Mouse (Mus musculus) limb, embryonic 14.5 days (tissue): ENCODE results near the gene Fastkd5. TPM values are rescaled to one million over a fixed set of nuclear protein-coding genes. Genes with fewer than 3 reads are reported as not detected.
"Not testable (repeated sequence)": the region's sequence is repeated elsewhere in the genome, so short reads cannot be mapped to it uniquely, and the experiment has no call there.

Experiments used
- ATAC-seq: fragments of 200-750 bp; cut with Nextera tagmentation; 2 replicates; pipeline ENCODE4 v1.8.0; 2017; ENCODE audit warnings: low read depth, moderate number of reproducible peaks, moderate TSS enrichment; ENCODE audit not compliant: low FRiP score
- DNase-seq: peaks from one replicate; pipeline ENCODE4 v3.0.0-alpha.2; 2015; ENCODE audit warnings: low spot score
- H3K27ac ChIP-seq: fragments of 300-500 bp; sonication (generic); replicated peaks from 2 replicates; pipeline ENCODE4 v1.5.1; 2014; ENCODE audit warnings: low read depth, mild to moderate bottlenecking, low read length, moderate library complexity, mixed read lengths
- H3K27me3 ChIP-seq: fragments of 300-500 bp; sonication (generic); 2 replicates; pipeline ENCODE4 v1.6.1; 2014; ENCODE audit warnings: low read length, mixed read lengths; ENCODE audit not compliant: control insufficient read depth, insufficient read depth
- H3K36me3 ChIP-seq: fragments of 300-500 bp; sonication (generic); 2 replicates; pipeline ENCODE4 v1.6.1; 2014; ENCODE audit warnings: mild to moderate bottlenecking, low read length, moderate library complexity, mixed read lengths; ENCODE audit not compliant: control insufficient read depth, insufficient read depth
- H3K4me1 ChIP-seq: fragments of 300-500 bp; sonication (generic); 2 replicates; pipeline ENCODE4 v1.6.1; 2014; ENCODE audit warnings: antibody characterized with exemption, low read length, mixed read lengths; ENCODE audit not compliant: control insufficient read depth, insufficient read depth
- H3K4me2 ChIP-seq: fragments of 300-500 bp; sonication (generic); replicated peaks from 2 replicates; pipeline ENCODE4 v1.6.1; 2014; ENCODE audit warnings: low read depth, mild to moderate bottlenecking, low read length, moderate library complexity; ENCODE audit not compliant: severe bottlenecking
- H3K4me3 ChIP-seq: fragments of 300-500 bp; sonication (generic); replicated peaks from 2 replicates; pipeline ENCODE4 v1.5.1; 2014; ENCODE audit warnings: low read length
- H3K9ac ChIP-seq: fragments of 300-500 bp; sonication (generic); 2 replicates; pipeline ENCODE4 v1.6.1; 2014; ENCODE audit warnings: mild to moderate bottlenecking, low read depth, low read length, moderate library complexity; ENCODE audit not compliant: severe bottlenecking
- H3K9me3 ChIP-seq: fragments of 300-500 bp; sonication (generic); 2 replicates; pipeline ENCODE4 v1.6.1; 2016; ENCODE audit warnings: low read length; ENCODE audit not compliant: control insufficient read depth
- POLR2A ChIP-seq: fragments of 200-500 bp; IDR thresholded peaks from 2 replicates; pipeline ENCODE4 v1.8.0; 2012; ENCODE audit warnings: inconsistent platforms, mild to moderate bottlenecking, moderate library complexity, borderline replicate concordance; ENCODE audit not compliant: insufficient read depth, insufficient read length; ENCODE audit errors: extremely low read depth
- WGBS: fragments of 180-500 bp; shearing (Covaris S2); extraction: QIAGEN DNeasy Blood & Tissue Kit; methylation state at CpG from one replicate; pipeline ENCODE4 v1.1.7; 2014; 5-methylcytosine and 5-hydroxymethylcytosine counted together
- polyA plus RNA-seq, 2 experiments: library from polyadenylated mRNA; depleted of rRNA in 1 of 2; stranded (reverse) in 1 of 2; unstranded in 1 of 2; fragments of >200 nt; fragmentation: Nextera tagmentation in 1 of 2; extraction: Ambion mirVana in 1 of 2; gene quantifications; 2 replicates each; pipeline versions ENCODE4 v1.2.1 to v1.2.3; 2012 to 2014

Gene Fastkd5
- polyA plus RNA-seq, 2 experiments, result 6.1 to 14.2 TPM

DNA sequence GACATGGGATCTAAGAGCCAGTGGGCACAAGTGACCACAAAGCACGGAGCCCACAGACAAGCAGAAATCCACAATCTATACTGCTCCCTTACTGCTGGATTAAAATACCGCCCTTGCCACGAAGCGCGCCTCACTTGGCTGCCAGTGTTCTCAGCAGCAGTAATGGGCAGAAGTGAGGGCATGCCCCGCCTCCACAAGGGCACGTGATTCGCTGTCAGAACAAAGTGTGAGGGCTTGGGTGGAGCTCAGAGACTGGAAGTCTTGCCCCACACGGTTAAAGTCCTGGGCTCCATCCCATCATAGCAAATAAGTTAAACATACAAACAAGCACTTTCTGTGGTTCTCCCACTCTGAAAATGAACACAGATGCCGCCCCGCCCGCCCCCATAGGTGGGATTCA, 52.2 kb downstream of the Fastkd5 start:
- 6% methylated on average over 12 of the region's 12 CpGs for WGBS
- peak overlapping the region; percentile 19; the same call in 1 of the 2 replicates for H3K4me2 ChIP-seq
- no peak for DNase-seq
- H3K9me3 ChIP-seq, result no peaks in the 10 kb centered on the region
- no peak for TF ChIP-seq POLR2A
- H3K9ac ChIP-seq, result no peak overlapping the region
- peaks cover 6% of the 10 kb centered on the region; the same call in 1 of the 2 replicates for H3K4me1 ChIP-seq
- no peaks in the 10 kb centered on the region for H3K36me3 ChIP-seq
- H3K27ac ChIP-seq, result no peak overlapping the region
- 0 out of 2 replicates have a peak overlapping the region, but pooled peaks have one; percentile 1 for H3K4me3 ChIP-seq
- H3K27me3 ChIP-seq, result peaks cover 76% of the 10 kb centered on the region
- no peak for ATAC-seq

- WGBS, result 4% methylated on average over 9 of the region's 9 CpGs
- H3K4me3 ChIP-seq, result peak overlapping the region; percentile 33
- peak overlapping the region; percentile 25; the same call in 1 of the 2 replicates for H3K9ac ChIP-seq
- H3K27me3 ChIP-seq, result peaks cover 69% of the 10 kb centered on the region
- no peak for DNase-seq
- no peak for ATAC-seq
- peaks cover 6% of the 10 kb centered on the region; the same call in 1 of the 2 replicates for H3K4me1 ChIP-seq
- TF ChIP-seq POLR2A, result no peak
- H3K9me3 ChIP-seq, result no peaks in the 10 kb centered on the region
- no peaks in the 10 kb centered on the region for H3K36me3 ChIP-seq
- H3K27ac ChIP-seq, result no peak overlapping the region
- H3K4me2 ChIP-seq, result peak overlapping the region; percentile 50
Observed at GRCm38 (mm10) chr2:130577021-130577420, 52.8 kb downstream of the Fastkd5 start.

GRCm38 (mm10) chr2:130576564-130576963, 53.3 kb downstream of the Fastkd5 start:
- DNase-seq, H3K4me1 ChIP-seq, ATAC-seq, H3K9me3 ChIP-seq, H3K27ac ChIP-seq, H3K36me3 ChIP-seq: not testable (repeated sequence)
- Histone ChIP-seq H3K4me2 (peak overlapping the region; percentile 50), H3K27me3 (peaks cover 65% of the 10 kb centered on the region), H3K9ac (peak overlapping the region; percentile 25; the same call in 1 of the 2 replicates), H3K4me3 (peak overlapping the region; percentile 33)
- WGBS, result 2% methylated on average over 18 of the region's 32 CpGs

GRCm38 (mm10) chr2:130575873-130576272, 54.0 kb downstream of the Fastkd5 start, which contains the start of gene Oxt:
Gene Oxt, plus strand, starts transcription at chr2:130576173.
- DNase-seq (no peak), ATAC-seq (no peak)
- WGBS, result 46% methylated on average over 9 of the region's 9 CpGs
- peaks cover 58% of the 10 kb centered on the region for H3K27me3 ChIP-seq
- H3K9ac ChIP-seq, result peak within 1 kb of the TSS; percentile 25; the same call in 1 of the 2 replicates
- peak within 1 kb of the TSS; percentile 33 for H3K4me3 ChIP-seq
- H3K4me2 ChIP-seq, result peak within 1 kb of the TSS; percentile 50
- no peaks in the 10 kb centered on the region for H3K36me3 ChIP-seq
- TF ChIP-seq POLR2A, result no peak
- H3K27ac ChIP-seq, result no peak within 1 kb of the TSS
- H3K4me1 ChIP-seq, result peaks cover 6% of the 10 kb centered on the region; the same call in 1 of the 2 replicates
- no peaks in the 10 kb centered on the region for H3K9me3 ChIP-seq

DNA sequence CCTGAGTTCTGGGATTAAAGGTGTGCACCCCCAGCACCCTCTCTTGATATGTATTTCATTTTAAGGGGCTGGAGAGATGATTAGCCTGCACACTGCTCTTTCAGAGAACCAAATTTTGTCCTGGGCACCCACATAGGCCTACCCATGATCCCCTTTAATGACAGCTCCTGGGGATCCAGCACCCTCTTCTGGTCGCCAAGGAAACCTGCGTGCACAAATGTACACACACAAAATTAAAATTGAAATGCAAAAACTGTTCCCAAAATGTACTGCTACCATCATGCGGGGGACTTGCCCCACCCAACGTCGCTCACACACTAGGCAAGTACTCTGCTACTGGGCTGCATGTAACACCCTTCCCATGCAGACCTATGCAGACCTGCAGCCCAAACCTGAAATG, 54.9 kb downstream of the Fastkd5 start:
- no peak overlapping the region for H3K9ac ChIP-seq
- H3K4me2 ChIP-seq, result no peak overlapping the region
- ATAC-seq, result no peak
- H3K36me3 ChIP-seq, result no peaks in the 10 kb centered on the region
- H3K4me3 ChIP-seq, result no peak overlapping the region
- H3K27me3 ChIP-seq, result peaks cover 49% of the 10 kb centered on the region
- no peak overlapping the region for H3K27ac ChIP-seq
- no peak for DNase-seq
- 77% methylated on average over 5 of the region's 5 CpGs for WGBS
- no peak for TF ChIP-seq POLR2A
- no peaks in the 10 kb centered on the region for H3K4me1 ChIP-seq
- no peaks in the 10 kb centered on the region for H3K9me3 ChIP-seq

GRCm38 (mm10) chr2:130569926-130570325, 59.9 kb downstream of the Fastkd5 start:
- Histone ChIP-seq H3K36me3 (peaks cover 16% of the 10 kb centered on the region), H3K4me3 (no peak overlapping the region), H3K9ac (no peak overlapping the region), H3K27ac (no peak overlapping the region), H3K4me2 (no peak overlapping the region), H3K9me3 (no peaks in the 10 kb centered on the region), H3K27me3 (peaks cover 3% of the 10 kb centered on the region; the same call in 1 of the 2 replicates), H3K4me1 (peaks cover 3% of the 10 kb centered on the region)
- DNase-seq, result no peak
- no peak for TF ChIP-seq POLR2A
- ATAC-seq, result no peak
